Mouse (Mus musculus): ENCODE data around the gene Erc2.

The Erc2 gene

GRCm38 (mm10) chr14:28508288-28509258 lies 886.3 kb downstream of the Erc2 start:
- DNase-seq (ENCODE audit: low read depth), result no peak

- DNase-seq (ENCODE audit: low read depth), result no peak
These were observed 887.5 kb downstream of the Erc2 start for GRCm38 (mm10) chr14:28509441-28510340.

DNA sequence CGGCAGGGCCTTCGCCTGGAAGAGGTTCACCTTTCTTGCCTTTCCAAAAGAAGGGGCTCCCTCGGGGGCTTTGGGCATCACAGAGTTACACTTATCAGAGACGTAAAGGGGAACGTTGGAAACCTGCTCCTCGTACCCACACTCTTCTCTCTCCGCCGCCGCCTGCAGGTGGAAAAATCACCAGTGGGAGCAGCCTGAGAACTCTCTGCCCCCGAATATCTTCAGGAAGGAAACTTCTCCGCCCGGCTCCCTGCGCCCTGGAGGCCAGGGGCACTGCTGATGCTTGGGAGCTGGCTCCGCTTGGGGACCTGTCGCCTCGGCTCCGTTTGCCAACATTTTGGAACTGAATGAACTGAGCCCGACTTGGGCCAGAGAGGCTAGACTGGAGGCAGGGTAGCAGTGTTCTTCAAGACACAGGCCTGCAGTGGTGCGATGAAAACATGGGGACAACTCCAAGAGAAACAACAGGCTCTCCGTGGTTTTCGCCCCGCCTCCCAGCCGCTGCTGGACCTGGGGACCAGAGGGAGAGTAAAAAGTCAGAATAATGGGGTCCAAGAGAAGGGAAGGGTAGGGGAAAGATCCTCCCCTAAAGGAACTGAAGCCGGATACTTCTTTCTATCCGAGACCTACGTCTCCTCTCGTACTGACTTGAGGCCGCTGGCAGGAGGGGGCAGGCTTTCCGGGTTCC lies 888.3 kb downstream of the Erc2 start:
- DNase-seq (ENCODE audit: low read depth), result no peak

DNA sequence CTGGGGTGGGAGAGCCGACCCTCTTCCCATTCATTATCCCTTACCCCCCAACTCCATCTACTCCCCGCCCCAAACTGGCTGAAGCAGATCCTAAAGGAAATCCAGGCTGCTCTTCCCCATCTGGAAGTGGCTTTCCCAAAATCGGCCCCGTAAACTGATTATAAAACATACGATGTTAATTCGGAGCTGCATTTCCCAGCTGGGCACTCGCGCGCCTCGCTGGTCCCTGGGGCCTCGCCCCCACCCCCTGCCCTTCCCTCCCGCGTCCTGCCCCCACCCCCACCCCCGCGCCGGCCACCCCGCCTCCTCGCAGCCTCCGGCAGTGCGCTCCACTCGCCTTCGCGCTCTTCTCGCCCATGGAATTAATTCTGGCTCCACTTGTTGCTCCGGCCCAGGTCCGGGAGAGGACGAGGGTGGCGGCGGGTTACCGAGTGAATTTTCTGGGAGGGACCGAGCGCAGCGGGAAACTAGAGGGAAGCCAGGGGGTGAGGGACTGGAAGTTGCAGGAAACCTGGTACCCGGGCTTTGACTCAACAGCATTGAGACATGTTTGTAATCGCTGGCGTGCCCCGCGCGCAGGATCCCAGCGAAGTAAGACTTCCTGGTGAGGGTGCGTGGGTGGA lies 888.9 kb downstream of the Erc2 start:
- no peak for DNase-seq (ENCODE audit: low read depth)

DNA sequence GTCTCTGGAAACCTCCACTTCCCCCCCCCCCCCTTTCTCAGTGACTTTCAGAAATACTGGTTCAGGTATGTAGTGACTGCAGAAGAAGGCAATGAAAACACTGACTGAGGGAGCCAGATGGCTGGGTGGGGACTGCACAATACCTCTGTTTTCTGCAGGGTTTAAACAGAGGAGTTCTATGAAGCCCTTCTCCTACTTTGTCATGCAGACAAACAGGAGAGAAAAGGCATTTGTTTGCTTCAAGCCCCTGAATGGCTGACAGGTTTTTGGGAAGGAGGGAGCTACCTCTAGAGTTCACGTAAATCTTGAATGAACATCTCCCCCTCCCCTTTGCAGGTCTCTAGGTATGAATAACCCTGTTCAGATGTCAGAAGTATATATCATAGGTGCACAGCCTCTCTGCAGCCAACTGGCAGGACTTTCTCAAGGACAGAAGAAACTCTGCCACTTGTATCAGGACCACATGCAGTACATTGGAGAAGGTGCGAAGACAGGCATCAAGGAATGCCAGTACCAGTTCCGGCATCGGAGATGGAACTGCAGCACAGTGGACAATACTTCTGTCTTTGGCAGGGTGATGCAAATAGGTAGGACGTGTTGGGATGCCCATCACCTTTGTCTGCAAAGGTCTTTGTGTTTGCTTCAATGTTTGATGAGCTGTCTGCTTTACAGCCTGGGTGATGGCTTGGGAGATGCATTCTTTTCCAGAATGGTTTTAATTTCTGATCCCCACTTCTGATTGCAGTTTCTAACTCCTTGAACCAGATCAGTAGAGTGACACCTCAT lies 890.8 kb downstream of the Erc2 start:
- DNase-seq (ENCODE audit: low read depth), result no peak

DNA sequence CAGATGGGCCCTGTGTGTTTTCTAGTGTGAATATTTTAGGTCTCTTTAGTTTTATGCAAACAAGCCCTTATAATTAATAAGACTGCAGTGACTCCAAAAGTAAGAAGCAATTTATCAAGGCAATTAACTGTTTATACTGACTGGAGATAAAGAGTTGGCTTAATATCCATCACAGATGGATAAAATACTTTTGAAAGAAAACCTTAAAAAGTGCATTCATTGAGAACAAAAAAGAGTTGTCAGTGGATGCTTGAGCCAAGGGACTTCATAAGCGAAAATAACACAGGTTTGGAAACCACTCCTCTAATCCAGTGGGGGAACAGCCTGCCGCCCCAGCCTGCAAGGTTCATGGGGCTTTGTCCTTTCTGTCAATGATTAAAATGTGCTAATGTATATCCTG lies 891.9 kb downstream of the Erc2 start:
- no peak for DNase-seq (ENCODE audit: low read depth)

DNA sequence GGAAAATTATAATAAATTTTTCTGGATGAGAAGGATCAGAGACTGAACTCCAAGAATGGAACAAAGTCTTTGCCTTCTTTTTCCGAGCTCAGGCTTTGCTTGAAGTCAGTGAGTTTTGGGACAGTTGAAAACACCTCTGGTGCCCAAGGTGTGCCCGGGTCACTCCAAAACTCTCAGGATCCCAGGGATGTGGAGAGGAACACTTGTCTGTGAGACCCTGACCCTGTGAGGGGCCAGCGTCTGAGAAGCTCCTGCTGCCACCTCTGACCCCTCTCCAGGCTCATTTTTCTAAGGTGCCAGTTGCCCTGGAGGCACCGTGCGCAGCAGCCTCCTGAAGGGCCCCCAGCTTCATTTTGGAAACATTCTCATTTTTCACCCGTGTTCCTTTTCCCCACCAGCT lies 893.1 kb downstream of the Erc2 start:
- DNase-seq (ENCODE audit: low read depth), result no peak

GRCm38 (mm10) chr14:28517631-28518560 lies 895.7 kb downstream of the Erc2 start:
- no peak for DNase-seq (ENCODE audit: low read depth)

GRCm38 (mm10) chr14:28521106-28521505 lies 898.9 kb downstream of the Erc2 start:
- no peak for DNase-seq (ENCODE audit: low read depth)

GRCm38 (mm10) chr14:28522611-28523010 lies 900.4 kb downstream of the Erc2 start:
- no peak for DNase-seq (ENCODE audit: low read depth)

DNA sequence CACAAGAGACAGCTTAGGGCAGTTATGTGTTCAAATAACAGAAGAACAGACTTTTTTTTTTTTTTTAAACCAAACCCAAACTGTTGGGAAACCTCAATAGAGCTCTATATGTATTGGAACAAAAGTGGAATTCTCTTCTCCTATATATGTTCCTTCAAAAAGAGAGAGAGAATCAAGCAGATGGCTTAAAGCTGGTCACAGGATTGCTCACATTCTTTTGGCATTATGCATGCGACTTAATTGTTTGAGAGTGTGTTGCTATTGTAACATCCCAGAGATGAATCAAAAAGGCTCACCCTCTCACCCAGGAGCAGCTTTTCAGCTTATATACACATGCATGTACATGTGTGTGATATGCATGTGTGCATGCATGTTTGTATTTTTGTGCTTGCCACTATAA lies 903.3 kb downstream of the Erc2 start:
- DNase-seq (ENCODE audit: low read depth), result no peak
